Mouse (Mus musculus) ES-Bruce4 (cell line): ENCODE results near the gene Gm4763. TPM values are rescaled to one million over a fixed set of nuclear protein-coding genes. Genes with fewer than 3 reads are reported as not detected.
"Not testable (repeated sequence)": the region's sequence is repeated elsewhere in the genome, so short reads cannot be mapped to it uniquely, and the experiment has no call there.

Source experiments
- H3K27ac ChIP-seq: 2 replicates; pipeline ENCODE4 v1.5.1; 2012; ENCODE audit warnings: low read length, inconsistent platforms; ENCODE audit not compliant: insufficient read depth
- H3K27me3 ChIP-seq: 2 replicates; pipeline ENCODE4 v1.6.1; 2012; ENCODE audit warnings: mild to moderate bottlenecking, low read length, inconsistent platforms; ENCODE audit not compliant: control insufficient read depth, poor library complexity, insufficient read depth, severe bottlenecking
- H3K36me3 ChIP-seq: 2 replicates; pipeline ENCODE4 v1.6.1; 2012; ENCODE audit warnings: inconsistent platforms, mild to moderate bottlenecking, low read length, moderate library complexity; ENCODE audit not compliant: control insufficient read depth, poor library complexity, insufficient read depth, severe bottlenecking
- H3K4me1 ChIP-seq: one replicate; pipeline ENCODE4 v1.8.1; 2011; ENCODE audit warnings: low read length; ENCODE audit not compliant: control insufficient read depth, insufficient read depth
- H3K4me3 ChIP-seq: 2 replicates; pipeline ENCODE4 v1.5.1; 2011; ENCODE audit warnings: low read depth, mild to moderate bottlenecking, low read length
- H3K9ac ChIP-seq: 2 replicates; pipeline ENCODE4 v1.6.1; 2012; ENCODE audit warnings: low read depth, mild to moderate bottlenecking, inconsistent platforms; ENCODE audit not compliant: poor library complexity, severe bottlenecking
- H3K9me3 ChIP-seq: replicated peaks from 2 replicates; pipeline ENCODE4 v1.6.1; 2012; ENCODE audit warnings: mild to moderate bottlenecking, low read length, inconsistent platforms; ENCODE audit not compliant: control insufficient read depth, poor library complexity, insufficient read depth, severe bottlenecking
- CTCF ChIP-seq: IDR thresholded peaks from one replicate; pipeline ENCODE4 v1.8.1; 2011; ENCODE audit warnings: low read depth, low read length
- EP300 ChIP-seq: IDR thresholded peaks from 2 replicates; pipeline ENCODE4 v1.6.1; 2011; ENCODE audit warnings: low read depth, low read length; ENCODE audit not compliant: insufficient read depth
- POLR2A ChIP-seq: IDR thresholded peaks from one replicate; pipeline ENCODE4 v1.8.1; 2011; ENCODE audit warnings: low read length; ENCODE audit not compliant: insufficient read depth
- polyA plus RNA-seq: library from polyadenylated mRNA; stranded (reverse); fragments of >200 nt; gene quantifications from 2 replicates; pipeline ENCODE4 v1.2.4, GENCODE M21; 2011; ENCODE audit warnings: low read depth; ENCODE audit not compliant: missing spikeins, insufficient read depth, insufficient read length

Gm4763 gene
- polyA plus RNA-seq = not detected in 2 replicates

GRCm38 (mm10) chr7:24726808-24727207 lies at the start of gene Gm4763:
Gene Gm4763 (minus strand): TSS chr7:24726908.
- H3K9ac ChIP-seq, H3K9me3 ChIP-seq, H3K27me3 ChIP-seq, H3K36me3 ChIP-seq, H3K27ac ChIP-seq, H3K4me1 ChIP-seq, H3K4me3 ChIP-seq: not testable (repeated sequence)

- no peak overlapping the region for H3K9ac ChIP-seq
- no peak overlapping the region for H3K27ac ChIP-seq
- TF ChIP-seq EP300 = no peak
- TF ChIP-seq POLR2A = no peak
- TF ChIP-seq CTCF = no peak
- H3K9me3 ChIP-seq = no peaks in the 10 kb centered on the region
- H3K27me3 ChIP-seq = no peaks in the 10 kb centered on the region
- no peaks in the 10 kb centered on the region for H3K36me3 ChIP-seq
- H3K4me1 ChIP-seq = no peaks in the 10 kb centered on the region
- H3K4me3 ChIP-seq = no peak overlapping the region
Measured at GRCm38 (mm10) chr7:24776145-24776544, 49.4 kb upstream of the Gm4763 start.

DNA sequence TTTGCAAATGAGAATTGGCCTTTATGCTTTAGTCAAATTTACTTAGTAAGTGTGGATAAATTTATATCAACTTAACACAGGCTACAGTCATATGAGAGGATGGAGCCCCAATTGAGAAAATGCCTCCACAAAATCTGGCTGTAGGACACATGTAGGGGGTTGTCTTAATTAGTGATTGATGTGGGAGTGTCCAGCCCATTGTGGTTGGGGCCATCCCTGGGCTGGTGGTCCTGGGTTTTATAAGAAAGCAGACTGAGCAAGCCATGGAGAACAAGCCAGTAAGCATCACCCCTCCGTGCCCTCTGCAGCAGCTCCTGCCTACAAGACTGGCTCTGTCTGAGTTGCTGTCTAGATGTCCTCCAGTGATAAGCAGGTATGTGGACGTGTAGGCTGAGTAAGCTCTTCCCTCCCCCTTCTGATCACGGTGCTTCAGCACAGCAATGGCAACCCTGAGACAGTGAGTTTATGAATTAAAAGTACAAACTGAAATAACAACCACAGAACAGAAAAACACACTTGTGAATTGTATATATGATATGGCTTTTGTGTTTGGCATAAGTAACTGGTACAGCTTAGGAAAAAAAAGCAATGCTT lies 47.3 kb upstream of the Gm4763 start:
- Histone ChIP-seq H3K27me3 (no peaks in the 10 kb centered on the region), H3K9ac (no peak overlapping the region), H3K4me3 (no peak overlapping the region), H3K27ac (no peak overlapping the region), H3K36me3 (no peaks in the 10 kb centered on the region), H3K9me3 (no peaks in the 10 kb centered on the region), H3K4me1 (no peaks in the 10 kb centered on the region)
- TF ChIP-seq EP300 (no peak), POLR2A (no peak), CTCF (no peak)

DNA sequence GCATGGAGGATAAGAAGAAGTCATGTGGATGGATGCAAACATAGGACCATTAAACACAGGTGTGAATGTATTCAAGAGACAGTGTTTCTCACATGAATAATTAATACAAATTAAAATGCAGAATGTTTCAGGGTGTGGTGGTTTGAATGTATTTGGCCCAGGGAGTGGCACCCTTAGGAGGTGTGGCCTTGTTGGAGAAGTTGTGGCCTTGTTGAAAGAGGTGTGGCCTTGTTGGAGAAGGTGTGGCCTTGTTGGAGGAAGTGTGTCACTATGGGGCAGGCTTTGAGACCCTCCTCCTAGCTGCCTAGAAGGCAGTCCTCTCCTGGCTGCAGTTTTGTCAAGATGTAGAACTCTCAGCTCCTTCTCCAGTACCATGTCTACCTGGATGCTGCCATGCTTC lies 44.7 kb upstream of the Gm4763 start:
- no peaks in the 10 kb centered on the region for H3K9me3 ChIP-seq
- H3K9ac ChIP-seq = no peak overlapping the region
- H3K4me3 ChIP-seq = no peak overlapping the region
- H3K27ac ChIP-seq = no peak overlapping the region
- H3K27me3 ChIP-seq = no peaks in the 10 kb centered on the region
- no peaks in the 10 kb centered on the region for H3K36me3 ChIP-seq
- no peaks in the 10 kb centered on the region for H3K4me1 ChIP-seq
- TF ChIP-seq EP300 (no peak), POLR2A (no peak), CTCF (no peak)

DNA sequence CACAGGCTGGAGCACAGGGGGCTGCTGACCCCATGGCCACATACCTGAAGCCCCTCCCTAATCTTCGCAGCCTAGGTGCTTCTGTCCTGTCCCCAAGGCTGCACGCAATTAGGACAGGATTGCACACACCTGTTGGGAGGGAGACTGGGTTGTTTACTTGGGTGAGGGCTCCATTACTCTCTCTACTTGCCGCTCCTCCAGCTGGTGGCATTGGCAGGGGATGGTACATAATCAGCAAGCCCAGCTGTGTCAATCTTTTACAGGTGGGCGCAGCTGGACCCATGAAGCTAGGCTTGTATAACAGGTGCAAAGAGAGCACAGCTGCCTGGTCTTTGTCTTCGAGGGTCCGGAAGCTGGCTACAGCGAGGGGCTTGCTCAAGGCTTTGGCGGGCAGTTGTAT lies 35.9 kb upstream of the Gm4763 start:
- H3K4me1 ChIP-seq = no peaks in the 10 kb centered on the region
- no peak overlapping the region for H3K27ac ChIP-seq
- TF ChIP-seq EP300 (no peak), POLR2A (no peak), CTCF (no peak)
- H3K27me3 ChIP-seq = no peaks in the 10 kb centered on the region
- no peak overlapping the region for H3K4me3 ChIP-seq
- H3K9me3 ChIP-seq = no peaks in the 10 kb centered on the region
- H3K9ac ChIP-seq = no peak overlapping the region
- no peaks in the 10 kb centered on the region for H3K36me3 ChIP-seq

- Histone ChIP-seq H3K4me1 (no peaks in the 10 kb centered on the region), H3K36me3 (no peaks in the 10 kb centered on the region), H3K4me3 (no peak overlapping the region), H3K27me3 (no peaks in the 10 kb centered on the region), H3K27ac (no peak overlapping the region), H3K9me3 (no peaks in the 10 kb centered on the region), H3K9ac (no peak overlapping the region)
- TF ChIP-seq EP300 (no peak), CTCF (no peak), POLR2A (no peak)
Measured at GRCm38 (mm10) chr7:24761161-24761560, 34.5 kb upstream of the Gm4763 start.
